Mouse (Mus musculus) liver, adult 2 months (tissue): ENCODE measurements at regions not wholly inside any gene's neighbourhood (a gene's known extent, or its start where the extent isn't known, plus 50 kb on each side); places are given as distances from the start of the nearest gene placed in this dataset.

ENCODE experiments used
- DNase-seq: peaks from one replicate; pipeline ENCODE4 v3.0.0-alpha.2; 2011; ENCODE audit warnings: low read depth, low spot score; ENCODE audit errors: extremely low read depth
- H3K27ac ChIP-seq: fragments of 200-500 bp; replicated peaks from 2 replicates; pipeline ENCODE4 v1.5.1; 2012; ENCODE audit warnings: low read depth, mild to moderate bottlenecking, control low read depth, inconsistent platforms, low read length; ENCODE audit not compliant: insufficient read depth
- H3K27me3 ChIP-seq: fragments of 200-500 bp; 2 replicates; pipeline ENCODE4 v1.6.1; 2012; ENCODE audit warnings: mild to moderate bottlenecking, moderate library complexity, low read length, inconsistent platforms; ENCODE audit not compliant: control insufficient read depth, insufficient read depth
- H3K36me3 ChIP-seq: fragments of 200-500 bp; 2 replicates; pipeline ENCODE4 v1.6.1; 2012; ENCODE audit warnings: low read length, inconsistent platforms; ENCODE audit not compliant: control insufficient read depth, insufficient read depth
- H3K4me1 ChIP-seq: fragments of 200-500 bp; 2 replicates; pipeline ENCODE4 v1.6.1; 2011; ENCODE audit warnings: low read length; ENCODE audit not compliant: control insufficient read depth, insufficient read depth
- H3K4me3 ChIP-seq: fragments of 200-500 bp; 2 replicates; pipeline ENCODE4 v1.5.1; 2011; ENCODE audit warnings: low read depth, mild to moderate bottlenecking, control low read depth, low read length, moderate library complexity; ENCODE audit not compliant: insufficient read depth
- H3K79me2 ChIP-seq: fragments of 200-500 bp; 2 replicates; pipeline ENCODE4 v1.6.1; 2012; ENCODE audit warnings: inconsistent platforms, mild to moderate bottlenecking, low read length, moderate library complexity; ENCODE audit not compliant: control insufficient read depth, insufficient read depth
- H3K9ac ChIP-seq: fragments of 200-500 bp; 2 replicates; pipeline ENCODE4 v1.6.1; 2012; ENCODE audit warnings: low read depth, mild to moderate bottlenecking, control low read depth, inconsistent platforms, low read length
- CTCF ChIP-seq: fragments of 200-500 bp; IDR thresholded peaks from 2 replicates; pipeline ENCODE4 v1.5.1; 2011; ENCODE audit warnings: low read depth, low read length, control low read depth
- POLR2A ChIP-seq: fragments of 200-500 bp; IDR thresholded peaks from 2 replicates; pipeline ENCODE4 v1.6.1; 2011; ENCODE audit warnings: low read length, control low read depth; ENCODE audit not compliant: insufficient read depth; ENCODE audit errors: extremely low read depth
- WGBS: fragments of 180-500 bp; shearing (Covaris S2); methylation state at CpG from one replicate; pipeline ENCODE4 v1.1.7; 2018; 5-methylcytosine and 5-hydroxymethylcytosine counted together

DNA sequence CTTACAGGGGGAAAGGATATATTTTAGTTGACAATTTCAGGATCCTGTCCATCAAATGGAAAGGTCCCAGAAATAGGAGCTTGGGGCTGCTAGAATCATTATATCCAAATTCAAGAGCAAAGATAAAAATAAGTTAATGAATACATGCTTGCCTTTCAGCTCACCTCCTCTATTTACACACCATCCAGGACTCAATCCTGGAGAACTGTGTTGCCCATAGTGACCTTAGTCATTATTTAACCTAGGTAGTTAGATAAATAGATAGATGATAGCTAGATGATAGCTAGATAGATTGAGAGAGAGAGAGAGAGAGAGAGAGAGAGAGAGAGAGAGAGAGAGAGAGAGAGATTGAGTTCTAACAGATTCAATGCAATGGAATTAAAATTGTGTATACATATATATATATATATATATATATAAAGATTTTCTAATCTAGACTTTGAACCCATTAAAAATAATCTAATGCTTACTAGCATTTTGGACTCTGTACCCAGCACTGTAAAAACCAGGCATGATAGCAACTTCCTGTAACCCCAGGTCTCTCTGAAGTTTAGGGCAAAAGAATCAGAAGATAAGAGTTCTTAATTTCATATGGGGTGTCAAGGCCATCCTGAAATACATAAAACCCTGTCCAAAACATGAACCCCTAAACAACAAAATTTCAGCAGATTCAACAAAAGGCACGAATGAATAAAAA is 1329.5 kb upstream of the Dsel start:
- TF ChIP-seq CTCF (no peak), POLR2A (no peak)

GRCm38 (mm10) chr1:113163173-113163572 is 1298.5 kb upstream of the Dsel start:
- H3K27ac ChIP-seq, result no peak overlapping the region
- DNase-seq, result no peak
- H3K36me3 ChIP-seq, result no peaks in the 10 kb centered on the region
- no peaks in the 10 kb centered on the region for H3K27me3 ChIP-seq
- H3K4me1 ChIP-seq, result no peaks in the 10 kb centered on the region
- H3K79me2 ChIP-seq, result no peaks in the 10 kb centered on the region
- H3K9ac ChIP-seq, result no peak overlapping the region
- no peak overlapping the region for H3K4me3 ChIP-seq
- TF ChIP-seq POLR2A (no peak), CTCF (no peak)
- WGBS, result 81% methylated on average over 1 of the region's 1 CpGs

More for the DNA sequence above, 1329.5 kb upstream of the Dsel start:
- 63% methylated on average over 1 of the region's 1 CpGs for WGBS
- DNase-seq, result peak; percentile 67
- Histone ChIP-seq H3K27me3 (no peaks in the 10 kb centered on the region), H3K36me3 (no peaks in the 10 kb centered on the region), H3K79me2 (no peaks in the 10 kb centered on the region), H3K27ac (no peak overlapping the region), H3K4me1 (no peaks in the 10 kb centered on the region), H3K9ac (no peak overlapping the region), H3K4me3 (no peak overlapping the region)
